Mouse (Mus musculus) olfactory bulb, adult 2 months (tissue): ENCODE measurements around the gene Pycard. TPM values are rescaled to one million over a fixed set of nuclear protein-coding genes. Genes with fewer than 3 reads are reported as not detected.
"Not testable (repeated sequence)": the region's sequence is repeated elsewhere in the genome, so short reads cannot be mapped to it uniquely, and the experiment has no call there.

Experiments
- H3K27ac ChIP-seq: fragments of 200-500 bp; 2 replicates; pipeline ENCODE4 v1.5.1; 2012; ENCODE audit warnings: low read depth, low read length; ENCODE audit not compliant: insufficient read depth
- H3K4me1 ChIP-seq: fragments of 200-500 bp; 2 replicates; pipeline ENCODE4 v1.6.1; 2012; ENCODE audit warnings: low read length; ENCODE audit not compliant: control insufficient read depth, insufficient read depth
- H3K4me3 ChIP-seq: fragments of 200-500 bp; 2 replicates; pipeline ENCODE4 v1.5.1; 2012; ENCODE audit warnings: mild to moderate bottlenecking, low read depth, low read length, moderate library complexity; ENCODE audit not compliant: insufficient read depth
- CTCF ChIP-seq: fragments of 200-500 bp; IDR thresholded peaks from 2 replicates; pipeline ENCODE4 v1.5.1; 2012; ENCODE audit warnings: low read depth, mild to moderate bottlenecking, low read length, moderate library complexity; ENCODE audit not compliant: insufficient read depth
- POLR2A ChIP-seq: fragments of 200-500 bp; IDR thresholded peaks from 2 replicates; pipeline ENCODE4 v1.6.1; 2012; ENCODE audit warnings: mild to moderate bottlenecking, low read depth, low read length, moderate library complexity; ENCODE audit not compliant: insufficient read depth
- WGBS: fragments of 180-500 bp; shearing (Covaris S2); methylation state at CpG from one replicate; pipeline ENCODE4 v1.1.7; 2018; 5-methylcytosine and 5-hydroxymethylcytosine counted together
- polyA plus RNA-seq: library from polyadenylated mRNA; stranded (reverse); fragments of >200 nt; gene quantifications from 2 replicates; pipeline ENCODE4 v1.2.4, GENCODE M21; 2012; ENCODE audit warnings: low replicate concordance; ENCODE audit not compliant: missing spikeins, insufficient read depth, insufficient read length

Gene Pycard
- polyA plus RNA-seq, 1 experiment, result not detected

DNA sequence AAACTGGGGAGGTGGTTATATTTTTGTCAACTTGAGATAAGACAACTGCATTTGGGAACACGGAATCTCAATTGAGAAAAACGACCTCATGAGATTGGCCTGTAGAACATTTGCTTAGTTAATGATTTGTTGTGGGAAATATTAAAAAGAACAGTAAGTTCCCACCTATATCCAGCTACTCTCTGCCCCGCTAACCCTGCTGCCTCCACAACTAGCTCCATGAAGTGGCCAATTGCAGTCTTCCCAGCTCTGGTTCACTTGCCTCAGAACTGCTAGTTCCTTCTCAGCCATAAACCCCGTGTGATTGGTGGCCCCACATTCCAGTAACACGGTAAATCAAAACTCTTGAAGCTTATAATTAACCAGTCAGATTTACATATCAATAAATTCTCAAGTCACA is 34.3 kb downstream of the Pycard start:
- 49% methylated on average over 5 of the region's 5 CpGs for WGBS
- no peaks in the 10 kb centered on the region for H3K4me1 ChIP-seq
- no peak overlapping the region for H3K27ac ChIP-seq
- H3K4me3 ChIP-seq, result no peak overlapping the region
- TF ChIP-seq CTCF (no peak), POLR2A (no peak)

DNA sequence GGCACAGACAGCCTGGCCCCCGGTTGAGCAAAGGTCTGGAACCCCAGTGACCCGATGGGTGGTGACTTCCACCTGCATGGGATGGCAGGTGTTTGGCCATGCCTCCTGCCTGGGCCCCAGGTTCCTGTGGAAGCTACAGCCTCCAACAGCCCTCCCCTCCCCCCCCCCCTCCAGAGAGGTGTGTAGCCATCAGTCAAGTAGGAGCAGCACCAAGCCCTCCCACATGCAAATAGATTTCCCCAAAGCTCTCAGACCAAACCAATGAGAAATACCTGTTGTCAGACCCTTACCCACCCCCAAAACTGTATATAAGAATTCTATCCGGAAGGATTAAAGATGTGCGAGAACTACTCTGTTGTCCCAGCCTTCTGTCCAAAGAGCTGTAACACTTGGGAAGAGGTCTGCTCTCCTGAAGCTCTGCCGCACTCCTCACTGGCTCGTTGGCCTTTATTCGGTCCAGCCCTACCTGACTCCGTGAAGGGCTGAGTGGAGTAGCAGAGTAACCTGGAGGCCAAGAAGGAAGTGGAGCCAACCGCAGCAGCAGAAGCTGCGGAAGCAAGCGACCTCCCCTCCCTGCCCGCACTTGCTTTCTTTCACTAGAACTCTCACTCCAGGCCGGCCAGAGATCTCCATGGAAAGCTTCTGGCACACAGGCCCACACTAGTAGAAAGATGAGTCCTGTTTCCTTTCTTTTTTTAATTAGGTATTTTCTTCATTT is 40.6 kb downstream of the Pycard start:
- TF ChIP-seq CTCF, result no peak
- TF ChIP-seq POLR2A, result no peak
- Histone ChIP-seq H3K27ac (no peak overlapping the region), H3K4me1 (no peaks in the 10 kb centered on the region), H3K4me3 (no peak overlapping the region)
- 55% methylated on average over 13 of the region's 13 CpGs for WGBS

DNA sequence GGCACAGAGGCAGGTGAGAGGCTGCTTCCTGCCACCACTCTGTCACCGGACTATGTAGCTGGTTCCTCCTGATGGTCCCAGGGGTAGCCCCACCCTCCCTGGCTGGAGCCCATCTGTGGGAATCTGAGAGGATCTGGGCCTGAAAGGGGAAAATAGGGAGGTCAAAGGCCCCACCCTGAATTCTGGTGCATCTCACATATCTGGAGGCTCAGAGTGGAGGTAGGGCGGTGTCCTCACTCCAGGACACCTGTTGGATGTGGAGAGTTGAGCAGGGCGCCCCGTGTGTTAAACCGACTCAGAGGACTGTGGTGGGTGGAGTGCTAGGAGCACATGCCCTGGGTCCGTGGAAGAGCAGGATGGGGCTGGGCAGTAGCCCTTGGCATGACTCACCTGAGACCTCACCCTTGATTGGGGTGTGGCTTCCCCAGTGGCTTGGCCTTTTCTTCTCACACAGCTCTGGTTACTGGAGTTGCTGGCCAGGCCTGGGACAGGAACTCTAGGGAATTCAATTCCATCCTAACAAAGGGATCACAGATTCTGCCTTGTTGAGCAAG is 47.1 kb downstream of the Pycard start, which contains the start of gene Prss36:
TSS of gene Prss36 (minus strand) at position 256 of the 554 bp plus-strand sequence.
- Histone ChIP-seq H3K27ac (no peak within 1 kb of the TSS), H3K4me3 (no peak within 1 kb of the TSS), H3K4me1 (0 out of 2 replicates have a peak, but pooled peaks cover 3% of the 10 kb centered on the region)
- WGBS, result 76% methylated on average over 6 of the region's 6 CpGs
- TF ChIP-seq POLR2A (no peak), CTCF (no peak)

DNA sequence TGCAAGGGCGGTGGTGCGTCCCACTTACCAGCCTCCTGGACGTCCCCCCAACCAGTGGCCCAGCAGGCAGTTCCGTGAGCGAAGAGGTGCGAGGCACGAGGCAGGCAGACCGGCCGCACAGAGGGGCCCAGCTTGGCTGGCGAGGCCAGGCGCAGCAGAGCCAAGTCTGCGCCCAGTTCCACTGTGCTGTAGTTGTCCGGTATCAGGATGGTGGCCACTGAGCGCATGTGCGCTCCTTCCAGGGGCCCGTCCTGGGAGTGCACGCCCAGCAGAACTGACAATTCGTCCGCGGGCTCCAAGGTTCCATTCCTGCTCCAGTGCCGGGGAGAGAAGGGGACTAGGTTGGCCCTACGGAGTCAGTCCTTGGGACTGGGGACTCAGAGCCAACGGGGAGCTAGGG is 49.1 kb downstream of the Pycard start:
- Histone ChIP-seq H3K27ac (no peak overlapping the region), H3K4me3 (no peak overlapping the region), H3K4me1 (0 out of 2 replicates have a peak, but pooled peaks cover 3% of the 10 kb centered on the region)
- 18% methylated on average over 23 of the region's 23 CpGs for WGBS
- TF ChIP-seq POLR2A, result no peak
- TF ChIP-seq CTCF, result no peak

DNA sequence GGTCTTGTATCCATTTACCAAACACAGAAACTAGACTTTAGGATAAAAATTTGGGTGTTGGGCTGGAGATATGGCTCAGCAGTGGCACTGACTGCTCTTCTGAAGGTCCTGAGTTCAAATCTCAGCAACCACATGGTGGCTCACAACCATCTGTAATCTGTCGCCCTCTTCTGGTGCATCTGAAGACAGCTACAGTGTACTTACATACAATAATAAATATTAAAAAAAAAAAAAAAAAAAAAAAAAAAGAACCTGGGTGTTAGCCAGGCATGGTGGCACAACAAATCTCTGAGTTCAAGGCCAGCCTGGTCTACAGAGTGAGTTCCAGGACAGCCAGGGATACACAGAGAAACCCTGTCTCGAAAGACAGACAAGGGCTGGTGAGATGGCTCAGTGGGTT is 51.6 kb downstream of the Pycard start:
- H3K4me1 ChIP-seq, H3K27ac ChIP-seq, H3K4me3 ChIP-seq: not testable (repeated sequence)
- 48% methylated on average over 2 of the region's 2 CpGs for WGBS

Other genes starting within 250 kb of the Pycard start
- not detected in 2 replicates for gene Fbxl19, start 249.3 kb downstream of the Pycard start, polyA plus RNA-seq
- gene Orai3, start 224.1 kb downstream of the Pycard start, polyA plus RNA-seq, result not detected in 2 replicates
- gene Setd1a, start 217.2 kb downstream of the Pycard start, polyA plus RNA-seq, result 526 TPM in 1 of 2 replicates, not detected in the other
- not detected in 2 replicates for gene Gm49388, start 208.3 kb downstream of the Pycard start, polyA plus RNA-seq
- not detected in 2 replicates for gene Hsd3b7, start 193.3 kb downstream of the Pycard start, polyA plus RNA-seq
- not detected in 2 replicates for gene Stx4a, start 169.6 kb downstream of the Pycard start, polyA plus RNA-seq
- 303 TPM in 1 of 2 replicates, not detected in the other for gene Stx1b, start 169.3 kb downstream of the Pycard start, polyA plus RNA-seq
- gene Zfp646, start 117.6 kb downstream of the Pycard start, polyA plus RNA-seq, result not detected in 2 replicates
- gene Zfp668, start 117.0 kb downstream of the Pycard start, polyA plus RNA-seq, result not detected in 2 replicates
- gene Prss53, start 102.9 kb downstream of the Pycard start, polyA plus RNA-seq, result not detected in 2 replicates
- not detected in 2 replicates for gene Gm21974, start 98.4 kb downstream of the Pycard start, polyA plus RNA-seq
- gene Vkorc1, start 98.2 kb downstream of the Pycard start, polyA plus RNA-seq, result not detected in 2 replicates
- gene Bckdk, start 89.8 kb downstream of the Pycard start, polyA plus RNA-seq, result not detected in 2 replicates
- gene Kat8, start 81.4 kb downstream of the Pycard start, polyA plus RNA-seq, result not detected in 2 replicates
- not detected in 2 replicates for gene Prss8, start 63.8 kb downstream of the Pycard start, polyA plus RNA-seq
- not detected in 2 replicates for gene Prss36, start 47.1 kb downstream of the Pycard start, polyA plus RNA-seq
- 1,012 and 1,678 TPM in 2 replicates for gene Fus, start 26.4 kb downstream of the Pycard start, polyA plus RNA-seq
- gene Trim72, start 10.1 kb upstream of the Pycard start, polyA plus RNA-seq, result not detected in 2 replicates
- gene Itgam, start 68.8 kb upstream of the Pycard start, polyA plus RNA-seq, result not detected in 2 replicates
- gene Gm49368, start 68.8 kb upstream of the Pycard start, polyA plus RNA-seq, result not detected in 2 replicates
- gene Itgax, start 135.7 kb upstream of the Pycard start, polyA plus RNA-seq, result not detected in 2 replicates
- gene Itgad, start 160.5 kb upstream of the Pycard start, polyA plus RNA-seq, result not detected in 2 replicates
- not detected in 2 replicates for gene Cox6a2, start 212.5 kb upstream of the Pycard start, polyA plus RNA-seq
- not detected in 2 replicates for gene Armc5, start 243.5 kb upstream of the Pycard start, polyA plus RNA-seq
- not detected in 2 replicates for gene 9130023H24Rik, start 244.2 kb upstream of the Pycard start, polyA plus RNA-seq